Mouse (Mus musculus): ENCODE results near the gene Bcl2l2. TPM values are rescaled to one million over a fixed set of nuclear protein-coding genes. Genes with fewer than 3 reads are reported as not detected.

Gene Bcl2l2
- total and polyA plus RNA-seq, 2 experiments from 2014 or later = 3.7 to 23.1 TPM

- Histone ChIP-seq H3K27me3 (ENCODE audit: insufficient read depth, low read length) (no peaks in the 10 kb centered on the region), H3K4me2 (ENCODE audit: low read depth, low read length, poor library complexity, severe bottlenecking) (peak overlapping the region; percentile 97), H3K4me3 (ENCODE audit: low read depth, low read length) (peak overlapping the region; percentile 49; the same call in 1 of the 2 replicates), H3K9me3 (ENCODE audit: low read length) (no peaks in the 10 kb centered on the region), H3K36me3 (ENCODE audit: insufficient read depth, low read length) (no peaks in the 10 kb centered on the region), H3K27ac (ENCODE audit: low read depth, low read length) (peak overlapping the region; percentile 85), H3K9ac (replicated peaks; ENCODE audit: low read length, poor library complexity, severe bottlenecking) (peak overlapping the region; percentile 80), H3K4me1 (ENCODE audit: insufficient read depth, low read length) (peaks cover 12% of the 10 kb centered on the region; the same call in 1 of the 2 replicates)
- no peak for TF ChIP-seq CTCF (IDR thresholded peaks at IDR 0.05)
- DNase-seq (ENCODE audit: low spot score) (no peak), ATAC-seq (ENCODE audit: low FRiP score) (no peak)
- 21% methylated on average over 7 of the region's 7 CpGs for WGBS
Observed at GRCm38 (mm10) chr14:54927296-54927695, 44.1 kb downstream of the Bcl2l2 start.

DNA sequence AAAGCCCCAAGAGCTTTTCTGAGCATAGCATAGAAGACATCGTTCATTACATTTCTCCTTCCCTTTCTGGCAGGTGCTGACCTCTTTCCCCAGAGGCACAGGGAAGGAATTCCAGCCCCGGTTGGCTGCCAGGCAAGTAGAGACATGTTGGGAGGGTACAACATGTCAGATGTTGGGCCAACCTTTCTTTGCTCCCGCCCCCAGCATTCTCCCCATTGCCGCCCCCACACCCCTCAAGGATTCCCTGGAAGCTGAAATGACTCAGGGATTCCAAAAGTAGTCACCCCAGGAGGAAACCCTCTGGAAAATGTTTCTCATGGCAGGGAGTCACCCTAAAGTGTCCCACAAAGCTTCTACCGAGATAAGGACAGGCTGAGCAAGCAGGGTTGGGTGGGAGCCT is 46.6 kb downstream of the Bcl2l2 start:
- peaks cover 8% of the 10 kb centered on the region; the same call in 1 of the 2 replicates for H3K4me1 ChIP-seq (ENCODE audit: insufficient read depth, low read length)
- TF ChIP-seq CTCF (IDR thresholded peaks at IDR 0.05) = no peak
- 78% methylated on average over 5 of the region's 5 CpGs for WGBS
- no peak for ATAC-seq (ENCODE audit: low FRiP score)
- no peaks in the 10 kb centered on the region for H3K36me3 ChIP-seq (ENCODE audit: insufficient read depth, low read length)
- no peak overlapping the region for H3K9ac ChIP-seq (replicated peaks; ENCODE audit: low read length, poor library complexity, severe bottlenecking)
- no peaks in the 10 kb centered on the region for H3K9me3 ChIP-seq (ENCODE audit: low read length)
- DNase-seq (ENCODE audit: low spot score) = no peak
- H3K27me3 ChIP-seq (ENCODE audit: insufficient read depth, low read length) = no peaks in the 10 kb centered on the region
- no peak overlapping the region for H3K27ac ChIP-seq (ENCODE audit: low read depth, low read length)
- H3K4me3 ChIP-seq (ENCODE audit: low read depth, low read length) = no peak overlapping the region
- no peak overlapping the region for H3K4me2 ChIP-seq (ENCODE audit: low read depth, low read length, poor library complexity, severe bottlenecking)

DNA sequence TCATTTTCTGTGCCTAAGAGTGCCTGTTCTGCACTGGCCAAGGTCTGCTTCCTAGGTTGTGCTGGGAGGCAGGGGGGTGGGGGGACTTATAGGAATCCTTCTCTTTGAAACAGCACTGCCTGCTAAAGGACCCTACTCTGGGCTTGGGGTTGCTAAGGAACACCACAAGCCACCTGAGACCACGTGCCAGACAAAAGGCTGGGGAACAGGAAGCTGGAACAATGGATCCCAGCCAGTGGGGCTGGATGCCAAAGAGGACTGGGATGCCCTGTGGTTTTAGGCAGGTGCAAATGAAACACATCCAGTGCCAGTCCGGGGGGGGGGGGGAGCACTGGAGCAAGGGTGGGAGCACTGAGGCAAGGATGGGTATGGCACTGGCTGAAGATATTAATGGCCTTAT is 47.3 kb downstream of the Bcl2l2 start:
- peak; percentile 46 for DNase-seq (ENCODE audit: low spot score)
- TF ChIP-seq CTCF (IDR thresholded peaks at IDR 0.05) = no peak
- no peak overlapping the region for H3K9ac ChIP-seq (replicated peaks; ENCODE audit: low read length, poor library complexity, severe bottlenecking)
- no peaks in the 10 kb centered on the region for H3K9me3 ChIP-seq (ENCODE audit: low read length)
- H3K36me3 ChIP-seq (ENCODE audit: insufficient read depth, low read length) = no peaks in the 10 kb centered on the region
- H3K4me3 ChIP-seq (ENCODE audit: low read depth, low read length) = no peak overlapping the region
- no peak overlapping the region for H3K4me2 ChIP-seq (ENCODE audit: low read depth, low read length, poor library complexity, severe bottlenecking)
- H3K4me1 ChIP-seq (ENCODE audit: insufficient read depth, low read length) = 0 out of 2 replicates have a peak, but pooled peaks cover 3% of the 10 kb centered on the region
- ATAC-seq (ENCODE audit: low FRiP score) = no peak
- WGBS = 21% methylated on average over 2 of the region's 2 CpGs
- no peak overlapping the region for H3K27ac ChIP-seq (ENCODE audit: low read depth, low read length)
- H3K27me3 ChIP-seq (ENCODE audit: insufficient read depth, low read length) = no peaks in the 10 kb centered on the region

- WGBS = 39% methylated on average over 6 of the region's 6 CpGs
- Histone ChIP-seq H3K27ac (ENCODE audit: low read depth, low read length) (no peak within 1 kb of the TSS), H3K4me3 (ENCODE audit: low read depth, low read length) (no peak within 1 kb of the TSS), H3K4me2 (ENCODE audit: low read depth, low read length, poor library complexity, severe bottlenecking) (no peak within 1 kb of the TSS), H3K27me3 (ENCODE audit: insufficient read depth, low read length) (no peaks in the 10 kb centered on the region), H3K4me1 (ENCODE audit: insufficient read depth, low read length) (no peaks in the 10 kb centered on the region), H3K36me3 (ENCODE audit: insufficient read depth, low read length) (no peaks in the 10 kb centered on the region), H3K9ac (replicated peaks; ENCODE audit: low read length, poor library complexity, severe bottlenecking) (no peak within 1 kb of the TSS), H3K9me3 (ENCODE audit: low read length) (no peaks in the 10 kb centered on the region)
- no peak for ATAC-seq (ENCODE audit: low FRiP score)
- DNase-seq (ENCODE audit: low spot score) = peak; percentile 51
- no peak for TF ChIP-seq CTCF (IDR thresholded peaks at IDR 0.05)
Observed at GRCm38 (mm10) chr14:54932645-54933150, 49.5 kb downstream of the Bcl2l2 start, which contains the start of gene Il25. Il25 (plus strand) TSS chr14:54932695.

GRCm38 (mm10) chr14:54935904-54936830 is 53.0 kb downstream of the Bcl2l2 start, which contains the start of gene Cmtm5:
Cmtm5 (plus strand) TSS chr14:54936261.
- no peak within 1 kb of the TSS for H3K4me3 ChIP-seq (ENCODE audit: low read depth, low read length)

DNA sequence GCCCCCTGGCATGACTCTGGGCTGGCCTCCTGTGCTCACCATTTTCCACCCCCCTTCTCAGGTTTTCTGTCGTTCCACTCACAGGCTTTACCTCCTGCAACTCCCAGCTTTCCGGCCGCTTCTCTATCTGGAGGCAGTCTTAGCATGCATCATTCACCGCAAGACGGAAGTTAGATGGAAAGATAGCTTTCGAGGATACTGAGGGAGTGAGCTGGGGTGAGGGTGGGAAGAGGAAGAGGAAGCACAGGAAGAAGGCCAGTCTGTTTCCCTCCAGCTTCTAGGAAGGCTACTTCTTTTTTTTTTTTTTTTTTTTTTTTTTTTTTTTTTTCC is 53.6 kb downstream of the Bcl2l2 start:
- DNase-seq (ENCODE audit: low spot score) (no peak), ATAC-seq (ENCODE audit: low FRiP score) (no peak)
- Histone ChIP-seq H3K4me1 (ENCODE audit: insufficient read depth, low read length) (no peaks in the 10 kb centered on the region), H3K27me3 (ENCODE audit: insufficient read depth, low read length) (no peaks in the 10 kb centered on the region), H3K36me3 (ENCODE audit: insufficient read depth, low read length) (no peaks in the 10 kb centered on the region), H3K9ac (replicated peaks; ENCODE audit: low read length, poor library complexity, severe bottlenecking) (peak overlapping the region; percentile 39; the same call in 1 of the 2 replicates), H3K4me3 (ENCODE audit: low read depth, low read length) (no peak overlapping the region), H3K9me3 (ENCODE audit: low read length) (no peaks in the 10 kb centered on the region), H3K27ac (ENCODE audit: low read depth, low read length) (peak overlapping the region; percentile 77), H3K4me2 (ENCODE audit: low read depth, low read length, poor library complexity, severe bottlenecking) (peak overlapping the region; percentile 20; the same call in 1 of the 2 replicates)
- no peak for TF ChIP-seq CTCF (IDR thresholded peaks at IDR 0.05)
- WGBS = 49% methylated on average over 6 of the region's 6 CpGs

More at GRCm38 (mm10) chr14:54935904-54936830, 53.0 kb downstream of the Bcl2l2 start, which contains the start of gene Cmtm5:
- Histone ChIP-seq H3K4me1 (ENCODE audit: insufficient read depth, low read length) (no peaks in the 10 kb centered on the region), H3K9me3 (ENCODE audit: low read length) (no peaks in the 10 kb centered on the region), H3K4me2 (ENCODE audit: low read depth, low read length, poor library complexity, severe bottlenecking) (peak within 1 kb of the TSS; percentile 20; the same call in 1 of the 2 replicates), H3K27ac (ENCODE audit: low read depth, low read length) (peak within 1 kb of the TSS; percentile 77), H3K27me3 (ENCODE audit: insufficient read depth, low read length) (no peaks in the 10 kb centered on the region), H3K9ac (replicated peaks; ENCODE audit: low read length, poor library complexity, severe bottlenecking) (peak within 1 kb of the TSS; percentile 39), H3K36me3 (ENCODE audit: insufficient read depth, low read length) (no peaks in the 10 kb centered on the region)
- ATAC-seq (ENCODE audit: low FRiP score) = peak; percentile 88
- peak; percentile 48 for TF ChIP-seq CTCF (IDR thresholded peaks at IDR 0.05)
- DNase-seq (ENCODE audit: low spot score) = peak; percentile 86
- 21% methylated on average over 8 of the region's 8 CpGs for WGBS

Data from midbrain, postnatal 0 days (tissue).